Mouse (Mus musculus) layer of hippocampus, adult 9-10 months (tissue): ENCODE results near the gene Epb41.

Experiments used
- DNase-seq: peaks from one replicate; pipeline ENCODE4 v3.0.0; 2022; ENCODE audit warnings: low spot score

Gene Epb41

DNA sequence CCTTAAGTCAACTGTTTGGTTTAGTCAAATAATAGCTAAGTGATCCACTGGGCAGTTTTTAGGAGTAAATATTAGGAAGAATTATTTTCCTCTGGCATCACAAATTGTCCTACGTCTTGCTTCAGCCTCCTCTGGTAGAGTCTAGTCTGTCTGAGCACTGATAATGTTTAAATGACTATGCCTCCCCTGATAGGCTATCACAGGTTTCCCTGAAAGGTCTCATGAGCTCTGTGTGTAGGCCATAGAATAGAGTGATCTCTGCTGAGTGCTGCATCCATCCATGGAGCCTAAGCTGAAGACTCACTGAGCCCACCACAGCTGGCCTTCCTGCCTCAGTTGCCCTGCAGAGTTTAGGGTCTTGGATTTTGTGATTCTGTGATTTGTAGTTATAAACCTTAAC, 186.6 kb downstream of the Epb41 start:
- DNase-seq = no peak

DNA sequence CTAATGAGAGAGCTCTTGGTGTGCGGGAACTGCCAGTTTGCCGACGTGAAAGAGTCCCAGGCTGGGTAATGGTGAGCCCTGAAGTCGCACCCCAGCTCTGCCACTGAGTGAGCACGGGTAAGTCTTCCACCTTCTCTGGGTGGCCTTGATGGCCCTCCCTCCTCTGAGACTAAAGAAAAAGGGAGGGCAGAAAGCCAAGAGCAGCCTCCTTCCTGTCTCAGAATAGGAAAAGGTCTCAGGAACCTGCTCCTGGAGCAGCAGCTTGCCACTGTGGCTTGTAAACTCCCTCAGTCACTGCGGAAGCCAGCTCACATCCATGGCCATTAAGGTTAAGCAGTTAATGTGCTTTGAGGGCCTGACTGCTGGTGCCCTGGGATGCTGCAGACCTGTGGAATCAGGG, 189.7 kb downstream of the Epb41 start:
- no peak for DNase-seq

DNA sequence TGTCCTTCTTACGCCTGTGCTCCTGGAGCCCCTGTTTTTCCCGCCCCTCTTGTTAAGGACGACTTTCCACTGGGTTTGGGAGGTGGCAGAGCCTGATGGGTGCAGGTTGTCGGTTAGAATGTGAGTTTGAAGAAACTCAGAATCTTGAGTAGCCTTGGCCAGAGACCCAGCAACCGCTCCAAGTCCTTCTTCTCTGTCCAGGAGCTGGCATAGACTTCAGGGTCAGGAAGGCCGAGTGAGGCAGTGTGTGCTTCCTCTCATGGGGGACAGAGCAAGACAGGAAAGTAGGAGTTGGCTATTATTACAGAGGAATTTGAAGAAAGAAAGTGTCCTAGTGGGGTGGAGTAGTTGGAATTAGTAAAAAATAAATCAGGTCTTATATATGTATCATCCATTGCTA, 191.6 kb downstream of the Epb41 start:
- DNase-seq = no peak

DNA sequence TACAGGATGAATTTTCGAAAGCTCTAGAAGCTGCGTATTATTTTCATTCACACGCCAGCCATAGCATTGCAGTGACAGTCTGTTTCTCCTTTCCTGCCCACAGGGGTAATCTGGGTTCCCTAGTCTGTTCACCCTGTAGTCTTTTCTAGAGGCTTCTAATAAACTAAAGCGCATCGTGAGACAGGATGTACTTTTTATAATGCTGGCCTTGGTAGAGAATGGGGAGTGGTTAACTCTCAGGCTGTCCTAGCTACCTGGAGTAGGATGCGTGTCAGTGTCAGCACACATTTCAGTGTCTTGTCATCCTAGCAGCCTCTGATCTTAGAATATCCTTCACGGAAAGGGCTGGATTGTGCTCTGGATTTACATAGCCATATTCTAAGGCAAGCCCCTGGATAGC, 193.8 kb downstream of the Epb41 start:
- DNase-seq = no peak

DNA sequence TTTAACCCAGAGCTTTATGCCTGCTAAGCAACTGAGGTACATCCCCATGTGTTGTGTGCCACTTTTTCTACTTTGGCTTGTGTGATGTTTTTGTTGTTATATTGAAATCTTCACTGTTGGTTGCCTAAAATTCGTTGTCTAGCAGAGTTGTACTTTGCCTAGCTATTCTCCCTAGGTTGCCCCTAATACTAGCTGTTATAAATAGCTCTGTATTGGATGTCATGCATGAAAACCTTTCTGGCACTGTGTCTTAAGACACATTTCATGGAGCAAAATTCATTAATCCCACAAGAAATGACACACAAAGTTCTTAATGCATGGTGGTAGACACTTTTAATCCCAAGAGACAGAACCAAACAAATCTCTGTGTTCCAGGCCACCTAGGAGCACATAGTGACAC, 195.4 kb downstream of the Epb41 start:
- no peak for DNase-seq

DNA sequence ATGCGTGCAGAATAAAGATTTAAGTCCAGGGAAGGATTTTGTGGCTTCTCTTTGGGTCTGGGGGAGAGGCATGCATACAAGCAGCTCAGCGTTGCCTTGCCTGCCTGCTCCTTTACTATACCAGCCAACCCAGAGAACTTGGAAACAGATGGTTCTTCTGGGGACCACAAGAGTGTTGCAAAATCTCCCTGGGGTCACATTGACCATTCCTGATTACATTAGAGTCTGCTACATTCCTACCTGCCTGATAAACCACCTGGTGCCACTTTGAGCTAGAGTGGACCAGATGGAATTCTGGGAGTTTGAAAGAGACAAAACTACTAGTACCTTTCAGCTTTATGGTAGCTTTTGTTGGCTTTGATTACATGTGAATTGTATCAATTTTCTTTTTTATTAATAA, 198.3 kb downstream of the Epb41 start:
- no peak for DNase-seq

DNA sequence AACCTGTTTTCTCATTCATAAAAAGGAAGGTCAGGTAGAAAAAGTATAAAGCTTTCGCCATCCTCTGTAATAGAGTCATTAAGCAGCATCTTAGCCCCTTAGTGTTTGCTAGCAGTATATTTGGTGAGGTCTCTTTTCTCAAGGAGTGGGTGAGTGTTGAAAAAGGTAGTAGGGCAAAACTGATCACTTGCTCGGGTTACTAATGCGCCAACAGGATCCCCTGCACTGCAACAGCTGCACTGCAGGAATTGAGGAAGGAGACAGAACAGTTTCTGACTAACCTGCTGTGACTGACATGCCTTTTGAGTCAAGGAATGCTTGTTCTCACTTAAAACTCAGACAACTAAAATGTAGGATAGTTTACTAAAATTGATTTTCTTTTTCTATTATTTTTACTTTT, 199.9 kb downstream of the Epb41 start:
- no peak for DNase-seq

DNA sequence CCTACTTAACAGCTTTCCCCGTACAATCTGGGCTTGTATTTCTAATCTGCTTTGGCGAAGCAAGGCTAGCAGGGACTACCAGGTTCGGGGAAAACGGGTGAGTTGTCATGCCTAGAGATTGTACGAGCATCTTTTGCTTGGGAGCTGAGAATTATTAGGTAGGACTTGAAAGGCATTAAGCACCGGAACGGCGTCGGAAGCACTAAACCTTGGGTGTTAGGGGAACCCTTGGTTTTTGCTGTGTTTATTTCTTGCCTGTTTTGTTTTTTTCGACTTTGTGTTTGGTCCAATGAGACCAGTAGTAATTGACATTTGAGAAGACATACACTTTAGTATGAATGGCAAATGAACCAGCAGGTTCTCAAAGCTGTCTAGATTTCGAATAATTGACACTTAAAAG, 200.6 kb downstream of the Epb41 start:
- DNase-seq = no peak

DNA sequence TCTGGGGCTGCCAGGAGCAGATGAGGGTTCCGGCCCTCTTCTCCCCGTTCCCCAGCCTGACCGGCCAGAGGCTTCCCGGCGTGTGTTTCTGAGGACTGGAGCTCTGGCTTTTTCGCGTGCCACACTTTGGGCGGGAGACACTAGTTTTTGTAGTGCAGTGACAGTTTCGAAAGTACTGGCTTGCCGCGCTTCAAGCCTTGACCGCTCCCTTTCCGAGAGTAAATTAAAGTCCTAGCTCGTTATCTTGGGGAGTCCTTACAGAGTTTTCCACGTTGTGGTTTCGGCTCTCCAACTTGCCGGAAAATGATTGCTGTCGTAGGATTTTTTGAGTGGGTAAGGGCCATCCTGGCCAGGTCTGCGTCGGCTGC, 201.0 kb downstream of the Epb41 start:
- DNase-seq = no peak
